Mouse (Mus musculus) C2C12 (cell line): ENCODE measurements around the gene Ppp6r1.

Experiments used
- CTCF ChIP-seq: IDR thresholded peaks from one replicate; pipeline ENCODE4 v1.5.1; 2011; ENCODE audit not compliant: control insufficient read depth, insufficient read depth, insufficient read length
- MAX ChIP-seq: IDR thresholded peaks from one replicate; pipeline ENCODE4 v1.6.1; 2011; ENCODE audit warnings: mild to moderate bottlenecking, control low read depth
- USF1 ChIP-seq: IDR thresholded peaks from one replicate; pipeline ENCODE4 v1.6.1; 2011; ENCODE audit warnings: low read depth, mild to moderate bottlenecking, control low read depth, moderate library complexity

- TF ChIP-seq CTCF, result no peak
- TF ChIP-seq MAX, result no peak
- TF ChIP-seq USF1, result no peak
Measured at GRCm38 (mm10) chr7:4683307-4683706, 24.5 kb upstream of the Ppp6r1 start.
